Mouse (Mus musculus): ENCODE results near the gene B3galnt1. TPM values are rescaled to one million over a fixed set of nuclear protein-coding genes. Genes with fewer than 3 reads are reported as not detected.

The B3galnt1 gene
- 3.2 TPM for polyA plus RNA-seq (2014; fragmentation: Illumina TruSeq; extraction: RNeasy Lipid Tissue Mini Kit (QIAGEN cat#74804); ENCODE audit: low read depth, low replicate concordance)

GRCm38 (mm10) chr3:69598261-69599165 lies at the start of gene B3galnt1:
Gene B3galnt1 (minus strand): TSS chr3:69598960.

Other genes with a start within 250 kb of the B3galnt1 start
- 41.3 TPM for gene Nmd3, start 123.0 kb upstream of the B3galnt1 start, polyA plus RNA-seq (2014; fragmentation: Illumina TruSeq; extraction: RNeasy Lipid Tissue Mini Kit (QIAGEN cat#74804); ENCODE audit: low read depth, low replicate concordance)